Mouse (Mus musculus): ENCODE results near the gene Wipf2. TPM values are rescaled to one million over a fixed set of nuclear protein-coding genes. Genes with fewer than 3 reads are reported as not detected.
"Not testable (repeated sequence)": the region's sequence is repeated elsewhere in the genome, so short reads cannot be mapped to it uniquely, and the experiment has no call there.

Wipf2 gene
- polyA plus RNA-seq, 1 experiment from 2014 or later = 5.4 TPM

- 4% methylated on average over 21 of the region's 21 CpGs for WGBS
- ATAC-seq (ENCODE audit: low FRiP score, low read depth) = no peak
- no peaks in the 10 kb centered on the region for H3K27me3 ChIP-seq
Measured at GRCm38 (mm10) chr11:98927438-98928076, 64.1 kb downstream of the Wipf2 start, which contains the start of gene Rara. TSS of gene Rara (plus strand) at chr11:98927818.

GRCm38 (mm10) chr11:98928186-98928893 lies 64.9 kb downstream of the Wipf2 start:
- peak overlapping the region; percentile 70 for H3K4me3 ChIP-seq
- 6% methylated on average over 12 of the region's 12 CpGs for WGBS
- H3K9ac ChIP-seq = peak overlapping the region; percentile 88
- H3K4me2 ChIP-seq (replicated peaks) = peak overlapping the region; percentile 94
- H3K9me3 ChIP-seq = no peaks in the 10 kb centered on the region
- peaks cover 98% of the 10 kb centered on the region for H3K4me1 ChIP-seq
- H3K27ac ChIP-seq = peak overlapping the region; percentile 91
- no peaks in the 10 kb centered on the region for H3K36me3 ChIP-seq
- no peak for ATAC-seq (ENCODE audit: low FRiP score, low read depth)
- H3K27me3 ChIP-seq = no peaks in the 10 kb centered on the region

More at GRCm38 (mm10) chr11:98927438-98928076, 64.1 kb downstream of the Wipf2 start, which contains the start of gene Rara:
- H3K4me3 ChIP-seq = peak within 1 kb of the TSS; percentile 70
- peak within 1 kb of the TSS; percentile 94 for H3K27ac ChIP-seq
- H3K4me2 ChIP-seq (replicated peaks) = peak within 1 kb of the TSS; percentile 94
- no peaks in the 10 kb centered on the region for H3K9me3 ChIP-seq
- H3K36me3 ChIP-seq = no peaks in the 10 kb centered on the region
- peak within 1 kb of the TSS; percentile 88 for H3K9ac ChIP-seq
- H3K4me1 ChIP-seq = peaks cover 98% of the 10 kb centered on the region

- H3K27ac ChIP-seq = peak overlapping the region; percentile 91
Measured at GRCm38 (mm10) chr11:98929503-98929902, 66.1 kb downstream of the Wipf2 start.

GRCm38 (mm10) chr11:98930127-98930601 lies 66.7 kb downstream of the Wipf2 start:
- WGBS = 25% methylated on average over 7 of the region's 7 CpGs
- no peak for ATAC-seq (ENCODE audit: low FRiP score, low read depth)
- H3K9me3 ChIP-seq = no peaks in the 10 kb centered on the region
- peaks cover 98% of the 10 kb centered on the region for H3K4me1 ChIP-seq
- peak overlapping the region; percentile 91 for H3K27ac ChIP-seq
- peaks cover 5% of the 10 kb centered on the region for H3K36me3 ChIP-seq
- H3K9ac ChIP-seq = peak overlapping the region; percentile 88
- H3K27me3 ChIP-seq = no peaks in the 10 kb centered on the region
- H3K4me2 ChIP-seq (replicated peaks) = peak overlapping the region; percentile 94
- peak overlapping the region; percentile 70 for H3K4me3 ChIP-seq

More at GRCm38 (mm10) chr11:98929503-98929902, 66.1 kb downstream of the Wipf2 start:
- H3K27me3 ChIP-seq = no peaks in the 10 kb centered on the region
- 11% methylated on average over 9 of the region's 9 CpGs for WGBS
- H3K4me2 ChIP-seq (replicated peaks) = peak overlapping the region; percentile 94
- H3K9ac ChIP-seq = peak overlapping the region; percentile 88
- no peaks in the 10 kb centered on the region for H3K9me3 ChIP-seq
- peaks cover 98% of the 10 kb centered on the region for H3K4me1 ChIP-seq
- no peak for ATAC-seq (ENCODE audit: low FRiP score, low read depth)
- H3K36me3 ChIP-seq = no peaks in the 10 kb centered on the region
- H3K4me3 ChIP-seq = peak overlapping the region; percentile 70

- Histone ChIP-seq H3K9me3 (no peaks in the 10 kb centered on the region), H3K4me2 (replicated peaks) (peak overlapping the region; percentile 94), H3K27ac (peak overlapping the region; percentile 91), H3K9ac (peak overlapping the region; percentile 88), H3K4me3 (peak overlapping the region; percentile 70), H3K4me1 (peaks cover 97% of the 10 kb centered on the region), H3K27me3 (no peaks in the 10 kb centered on the region), H3K36me3 (peaks cover 9% of the 10 kb centered on the region)
- ATAC-seq (ENCODE audit: low FRiP score, low read depth) = no peak
- 20% methylated on average over 10 of the region's 10 CpGs for WGBS
Measured at GRCm38 (mm10) chr11:98930773-98931512, 67.5 kb downstream of the Wipf2 start.

GRCm38 (mm10) chr11:98931513-98932292 lies 68.3 kb downstream of the Wipf2 start:
- Histone ChIP-seq H3K4me1 (peaks cover 97% of the 10 kb centered on the region), H3K4me2 (replicated peaks) (peak overlapping the region; percentile 94), H3K27me3 (no peaks in the 10 kb centered on the region), H3K36me3 (peaks cover 9% of the 10 kb centered on the region), H3K9ac (peak overlapping the region; percentile 55), H3K9me3 (no peaks in the 10 kb centered on the region), H3K27ac (peak overlapping the region; percentile 91), H3K4me3 (peak overlapping the region; percentile 70; the same call in 1 of the 2 replicates)
- no peak for ATAC-seq (ENCODE audit: low FRiP score, low read depth)
- WGBS = 14% methylated on average over 7 of the region's 7 CpGs

- peak; percentile 6; the same call in 1 of the 2 replicates for ATAC-seq (ENCODE audit: low FRiP score, low read depth)
- Histone ChIP-seq H3K9me3 (no peaks in the 10 kb centered on the region), H3K9ac (peak overlapping the region; percentile 55), H3K4me2 (replicated peaks) (peak overlapping the region; percentile 94), H3K4me3 (peak overlapping the region; percentile 17; the same call in 1 of the 2 replicates), H3K4me1 (peaks cover 93% of the 10 kb centered on the region), H3K36me3 (peaks cover 9% of the 10 kb centered on the region), H3K27me3 (no peaks in the 10 kb centered on the region), H3K27ac (peak overlapping the region; percentile 91)
- 4% methylated on average over 19 of the region's 19 CpGs for WGBS
Measured at GRCm38 (mm10) chr11:98932293-98933091, 69.1 kb downstream of the Wipf2 start.

GRCm38 (mm10) chr11:98933151-98933550 lies 69.7 kb downstream of the Wipf2 start:
- peak overlapping the region; percentile 17 for H3K4me3 ChIP-seq
- no peaks in the 10 kb centered on the region for H3K9me3 ChIP-seq
- H3K4me1 ChIP-seq = peaks cover 89% of the 10 kb centered on the region
- H3K36me3 ChIP-seq = peaks cover 9% of the 10 kb centered on the region
- H3K27me3 ChIP-seq = no peaks in the 10 kb centered on the region
- WGBS = 43% methylated on average over 9 of the region's 9 CpGs
- H3K4me2 ChIP-seq (replicated peaks) = peak overlapping the region; percentile 94
- H3K27ac ChIP-seq = peak overlapping the region; percentile 91
- no peak for ATAC-seq (ENCODE audit: low FRiP score, low read depth)
- H3K9ac ChIP-seq = peak overlapping the region; percentile 55

- H3K27ac ChIP-seq = peak overlapping the region; percentile 91; the same call in 1 of the 2 replicates
Measured at GRCm38 (mm10) chr11:98933847-98934246, 70.4 kb downstream of the Wipf2 start.

GRCm38 (mm10) chr11:98934367-98934766 lies 70.9 kb downstream of the Wipf2 start:
- Histone ChIP-seq H3K4me1 (peaks cover 87% of the 10 kb centered on the region), H3K9me3 (no peaks in the 10 kb centered on the region), H3K36me3 (peaks cover 9% of the 10 kb centered on the region), H3K27ac (peak overlapping the region; percentile 91; the same call in 1 of the 2 replicates), H3K4me3 (no peak overlapping the region), H3K4me2 (replicated peaks) (no peak overlapping the region), H3K27me3 (no peaks in the 10 kb centered on the region), H3K9ac (no peak overlapping the region)
- WGBS = 95% methylated on average over 3 of the region's 3 CpGs
- no peak for ATAC-seq (ENCODE audit: low FRiP score, low read depth)

More at GRCm38 (mm10) chr11:98933847-98934246, 70.4 kb downstream of the Wipf2 start:
- H3K36me3 ChIP-seq; H3K9ac ChIP-seq; H3K27me3 ChIP-seq; H3K9me3 ChIP-seq; H3K4me3 ChIP-seq; ATAC-seq (ENCODE audit: low FRiP score, low read depth): not testable (repeated sequence)
- WGBS = 92% methylated on average over 2 of the region's 2 CpGs
- H3K4me1 ChIP-seq = peaks cover 87% of the 10 kb centered on the region
- peak overlapping the region; percentile 94; the same call in 1 of the 2 replicates for H3K4me2 ChIP-seq (replicated peaks)

Measured in limb, embryonic 13.5 days (tissue).